Mouse (Mus musculus): Measurements from ENCODE around the gene Capza1. TPM values are rescaled to one million over a fixed set of nuclear protein-coding genes. Genes with fewer than 3 reads are reported as not detected.

The Capza1 gene
- polyA plus RNA-seq (2014; fragmentation: Illumina TruSeq; extraction: RNeasy Lipid Tissue Mini Kit (QIAGEN cat#74804); ENCODE audit: low read depth, low replicate concordance) = 59.6 TPM

GRCm38 (mm10) chr3:104863786-104864650 is at the start of gene Capza1, which contains the start of gene St7l:
Gene Capza1, minus strand, starts transcription at chr3:104864505.
Gene St7l, plus strand, starts transcription at chr3:104864005.

GRCm38 (mm10) chr3:104817991-104818748 is 46.1 kb downstream of the Capza1 start, which contains the start of gene Mov10:
Gene Mov10, minus strand, starts transcription at chr3:104818563.

GRCm38 (mm10) chr3:104788075-104788474 is 76.2 kb downstream of the Capza1 start, which contains the start of gene Rhoc:
Gene Rhoc, plus strand, starts transcription at chr3:104788375.

GRCm38 (mm10) chr3:104781471-104781903 is 82.8 kb downstream of the Capza1 start, which contains the start of gene Fam19a3:
Gene Fam19a3, minus strand, starts transcription at chr3:104781840.

GRCm38 (mm10) chr3:104780561-104781420 is 83.5 kb downstream of the Capza1 start, which contains the start of gene Ppm1j:
Gene Ppm1j, plus strand, starts transcription at chr3:104781056.

Other genes with a start within 250 kb of the Capza1 start
- gene Slc16a1, start 225.8 kb downstream of the Capza1 start, polyA plus RNA-seq (2014; fragmentation: Illumina TruSeq; extraction: RNeasy Lipid Tissue Mini Kit (QIAGEN cat#74804); ENCODE audit: low read depth, low replicate concordance) = 53.5 TPM
- not detected for gene Ppm1j, start 83.4 kb downstream of the Capza1 start, polyA plus RNA-seq (2014; fragmentation: Illumina TruSeq; extraction: RNeasy Lipid Tissue Mini Kit (QIAGEN cat#74804); ENCODE audit: low read depth, low replicate concordance)
- gene Fam19a3, start 82.7 kb downstream of the Capza1 start, polyA plus RNA-seq (2014; fragmentation: Illumina TruSeq; extraction: RNeasy Lipid Tissue Mini Kit (QIAGEN cat#74804); ENCODE audit: low read depth, low replicate concordance) = not detected
- gene Rhoc, start 76.1 kb downstream of the Capza1 start, polyA plus RNA-seq (2014; fragmentation: Illumina TruSeq; extraction: RNeasy Lipid Tissue Mini Kit (QIAGEN cat#74804); ENCODE audit: low read depth, low replicate concordance) = 2.8 TPM
- 1.2 TPM for gene Mov10, start 45.9 kb downstream of the Capza1 start, polyA plus RNA-seq (2014; fragmentation: Illumina TruSeq; extraction: RNeasy Lipid Tissue Mini Kit (QIAGEN cat#74804); ENCODE audit: low read depth, low replicate concordance)
- gene St7l, start 500 bp downstream of the Capza1 start, polyA plus RNA-seq (2014; fragmentation: Illumina TruSeq; extraction: RNeasy Lipid Tissue Mini Kit (QIAGEN cat#74804); ENCODE audit: low read depth, low replicate concordance) = 71.3 TPM
- gene Wnt2b, start 97.4 kb upstream of the Capza1 start, polyA plus RNA-seq (2014; fragmentation: Illumina TruSeq; extraction: RNeasy Lipid Tissue Mini Kit (QIAGEN cat#74804); ENCODE audit: low read depth, low replicate concordance) = 0.13 TPM
- gene Cttnbp2nl, start 188.6 kb upstream of the Capza1 start, polyA plus RNA-seq (2014; fragmentation: Illumina TruSeq; extraction: RNeasy Lipid Tissue Mini Kit (QIAGEN cat#74804); ENCODE audit: low read depth, low replicate concordance) = 3.2 TPM
- not detected for gene 4930564D02Rik, start 202.3 kb upstream of the Capza1 start, polyA plus RNA-seq (2014; fragmentation: Illumina TruSeq; extraction: RNeasy Lipid Tissue Mini Kit (QIAGEN cat#74804); ENCODE audit: low read depth, low replicate concordance)